Mouse (Mus musculus): ENCODE measurements around the gene Ap1m2.
"Not testable (repeated sequence)": the region's sequence is repeated elsewhere in the genome, so short reads cannot be mapped to it uniquely, and the experiment has no call there.

Gene Ap1m2

DNA sequence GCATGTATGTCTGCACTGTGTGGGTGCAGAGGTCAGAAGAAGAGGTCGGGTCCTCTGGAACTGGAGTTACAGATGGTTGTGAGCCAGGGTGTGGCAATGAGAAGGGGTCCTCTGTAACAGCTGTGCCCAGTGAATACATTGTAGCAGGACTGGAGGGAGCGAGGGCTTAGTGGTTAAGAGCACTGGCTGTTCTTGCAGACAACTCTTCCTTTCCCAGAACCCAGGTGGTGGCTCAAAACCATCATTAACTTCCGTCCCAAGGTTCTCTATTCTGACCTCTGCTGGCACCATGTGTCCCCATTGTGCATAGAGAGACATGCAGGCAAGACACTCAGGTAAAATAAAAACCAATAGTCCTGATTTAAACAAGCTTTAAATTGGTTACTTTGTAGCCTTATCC, 15.4 kb upstream of the Ap1m2 start:
- no peak for DNase-seq

DNA sequence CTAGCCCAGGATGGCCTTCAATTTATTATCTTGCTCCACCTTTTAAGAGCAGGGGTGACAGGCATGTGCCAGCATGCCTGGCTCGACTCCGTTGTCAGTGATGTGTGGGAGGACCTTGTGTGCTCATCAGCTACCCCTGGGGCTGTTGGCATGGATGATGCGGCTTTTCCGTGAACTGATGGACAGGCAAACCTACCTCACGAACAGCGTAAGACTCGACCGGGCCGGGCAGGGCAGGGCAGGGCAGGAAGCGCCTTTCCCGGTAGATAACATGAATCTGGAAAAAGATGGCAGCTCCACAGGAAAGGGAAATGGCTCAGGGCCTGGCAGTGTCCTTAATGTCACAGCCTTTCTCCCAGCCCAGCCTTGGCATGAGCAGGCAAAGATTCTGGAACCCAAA, 12.1 kb upstream of the Ap1m2 start:
- DNase-seq, result peak; percentile 26 to 34

DNA sequence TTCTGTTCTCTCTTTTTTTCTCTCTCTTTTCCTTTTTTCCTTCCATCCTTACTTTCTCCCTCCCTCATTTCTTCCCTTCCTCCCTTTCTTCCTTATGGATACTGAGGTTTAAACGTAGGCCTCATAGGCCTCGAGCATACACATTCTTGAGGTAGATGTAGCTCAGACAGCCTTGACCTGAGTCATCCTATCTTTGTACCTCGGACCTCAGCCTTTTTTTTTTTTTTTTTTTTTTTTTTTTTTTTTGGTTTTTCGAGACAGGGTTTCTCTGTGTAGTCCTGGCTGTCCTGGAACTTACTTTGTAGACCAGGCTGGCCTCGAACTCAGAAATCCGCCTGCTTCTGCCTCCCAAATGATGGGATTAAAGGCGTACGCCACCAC, 10.8 kb upstream of the Ap1m2 start:
- not testable (repeated sequence) for DNase-seq

DNA sequence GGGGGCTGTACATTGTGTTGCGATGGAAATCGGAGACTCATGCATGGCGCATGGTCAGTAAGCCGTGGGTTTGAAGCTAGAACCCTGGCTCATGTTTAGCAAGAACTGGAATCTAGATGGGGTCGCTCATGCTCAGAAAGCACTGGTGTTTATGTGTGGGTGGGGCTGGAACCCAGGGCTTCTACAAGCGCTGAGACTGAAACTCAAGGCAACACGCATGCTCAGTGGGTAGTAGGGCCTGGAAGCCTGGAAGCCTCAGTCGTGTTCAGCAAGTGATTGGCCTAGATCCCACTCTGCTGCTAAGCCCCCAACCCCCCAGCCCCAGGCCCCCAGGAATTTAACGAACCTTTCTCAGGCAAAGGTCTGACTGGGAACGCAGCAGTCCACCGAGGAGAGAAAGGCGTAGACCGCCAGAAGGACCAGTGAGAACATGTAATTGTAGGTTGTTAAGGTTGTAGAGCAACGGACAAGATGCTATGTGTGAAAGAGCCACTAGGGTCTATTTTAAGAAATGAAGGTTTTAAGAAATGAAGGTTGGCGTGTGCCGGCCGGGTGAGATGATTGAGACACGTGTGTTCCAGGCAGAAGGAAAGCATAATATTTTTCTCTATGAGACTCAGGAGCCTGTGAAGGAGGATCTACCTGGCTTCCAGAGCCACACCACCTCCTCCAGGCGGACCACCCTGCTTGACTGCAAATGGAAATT, 10.2 kb upstream of the Ap1m2 start:
- peak in 1 of 2 experiments; percentile 29 for DNase-seq

DNA sequence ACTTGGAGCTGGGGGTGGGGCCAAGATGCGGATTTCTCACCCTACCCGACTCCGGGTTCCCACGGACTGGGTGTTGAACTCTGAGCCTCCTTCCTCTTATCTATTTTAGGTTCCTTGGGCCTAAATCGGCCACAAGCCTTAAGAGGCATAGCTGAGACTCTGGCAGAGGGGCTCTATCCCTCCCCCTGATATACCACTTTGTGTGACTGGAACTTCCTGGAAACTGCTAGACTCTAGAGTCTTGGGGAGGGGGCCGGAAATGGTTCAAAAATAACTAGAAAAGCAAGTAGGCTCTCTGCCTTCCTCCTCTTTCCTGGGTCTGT, 9.3 kb upstream of the Ap1m2 start:
- DNase-seq, result no peak

DNA sequence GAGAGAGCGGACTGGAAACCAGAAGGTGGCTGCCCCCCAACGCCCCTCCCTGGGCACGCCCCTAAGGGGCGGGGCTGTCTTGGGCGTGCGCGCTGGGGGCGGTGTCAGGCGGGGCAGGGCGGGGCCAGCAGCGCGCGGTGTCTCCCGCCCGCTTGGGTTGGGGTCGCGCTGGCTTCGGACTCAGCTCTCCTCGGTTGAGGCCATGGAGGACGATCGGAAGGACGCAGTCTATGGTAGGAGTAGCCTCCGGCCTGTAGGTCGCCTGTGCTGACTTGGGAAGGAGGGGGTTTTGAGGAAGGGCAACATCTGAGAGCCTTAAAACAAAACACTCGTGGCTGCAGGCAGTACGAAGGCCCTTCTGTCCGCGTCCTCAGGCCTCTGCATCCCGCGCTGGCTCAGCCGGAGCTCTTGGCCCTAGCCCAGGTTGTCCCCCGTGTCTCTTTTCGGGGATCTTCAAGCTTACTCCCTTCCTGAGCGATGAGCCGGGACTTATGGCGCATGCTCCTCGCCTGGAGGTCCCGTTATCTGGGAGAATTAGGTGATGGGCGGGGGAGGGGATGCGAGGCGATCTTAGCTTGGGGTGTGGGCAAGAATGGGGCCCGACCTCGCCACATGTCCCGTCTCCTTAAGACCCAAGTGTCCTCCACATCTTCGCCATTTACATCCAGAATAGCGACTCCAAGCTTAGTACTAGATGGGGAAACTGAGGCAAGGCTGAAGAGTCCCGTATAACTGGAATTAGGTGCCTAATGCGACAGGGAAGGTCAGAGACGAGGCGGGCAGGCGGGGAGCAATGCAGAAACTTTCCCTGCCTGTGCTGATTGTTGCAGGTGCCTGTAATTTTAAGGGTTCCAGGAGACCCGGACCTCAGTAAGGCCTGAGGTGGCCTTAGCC, 8.7 kb upstream of the Ap1m2 start, which contains the start of gene Slc44a2:
Gene Slc44a2 (plus strand): TSS at position 80 of the 894 bp plus-strand sequence.
- peak; percentile 87 to 91 for DNase-seq

DNA sequence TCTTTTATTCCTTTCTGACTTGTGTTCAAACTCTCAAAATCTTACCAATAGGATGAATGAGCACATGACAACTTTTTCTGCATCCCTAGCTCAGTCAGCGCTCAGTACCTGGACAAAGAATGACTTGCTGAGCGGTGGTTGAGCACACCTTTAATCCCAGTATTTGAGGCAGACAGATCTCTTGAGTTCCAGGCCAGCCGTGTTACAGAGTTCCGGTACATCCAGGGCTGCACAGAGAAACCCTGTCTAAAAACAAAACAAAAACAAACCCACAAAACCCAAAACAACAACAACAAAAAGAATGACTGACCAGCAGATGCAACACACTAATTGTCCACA, 8.1 kb upstream of the Ap1m2 start:
- DNase-seq, result no peak

DNA sequence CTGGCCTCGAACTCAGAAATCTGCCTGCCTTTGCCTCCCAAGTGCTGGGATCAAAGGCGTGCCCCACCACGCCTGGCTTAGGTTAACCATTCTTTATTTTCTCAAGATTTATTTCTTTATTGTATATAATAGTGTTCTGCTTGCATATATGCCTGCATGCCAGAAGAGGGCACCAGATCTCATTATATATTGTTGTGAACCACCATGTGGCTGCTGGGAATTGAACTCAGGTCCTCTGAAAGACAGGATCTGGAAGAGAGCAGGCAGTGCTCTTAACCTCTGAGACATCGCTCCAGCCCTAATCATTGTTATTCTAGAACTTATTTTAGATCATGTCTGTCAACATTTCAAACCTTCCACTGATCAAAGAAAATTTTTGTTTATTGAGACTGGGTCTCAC, 7.4 kb upstream of the Ap1m2 start:
- DNase-seq, result no peak

DNA sequence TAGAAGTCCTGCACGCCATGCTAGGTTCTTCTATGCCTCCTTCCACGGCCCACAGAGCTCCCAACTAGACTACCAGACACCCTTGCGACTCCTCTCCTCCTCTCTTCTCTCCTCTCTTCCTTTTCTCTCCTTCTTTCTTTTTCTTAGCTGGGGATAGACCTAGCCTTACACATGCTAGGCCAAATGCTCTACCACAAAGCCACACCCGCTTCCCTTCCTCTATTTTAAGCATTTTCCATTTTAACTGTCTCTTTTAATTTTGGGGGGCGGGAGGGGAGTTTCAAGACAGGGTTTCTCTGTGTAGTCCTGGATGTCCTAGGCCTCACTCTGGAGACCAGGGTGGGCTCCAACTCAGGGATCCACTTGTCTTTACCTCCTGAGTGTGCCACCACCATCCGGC, 6.7 kb upstream of the Ap1m2 start:
- no peak for DNase-seq

DNA sequence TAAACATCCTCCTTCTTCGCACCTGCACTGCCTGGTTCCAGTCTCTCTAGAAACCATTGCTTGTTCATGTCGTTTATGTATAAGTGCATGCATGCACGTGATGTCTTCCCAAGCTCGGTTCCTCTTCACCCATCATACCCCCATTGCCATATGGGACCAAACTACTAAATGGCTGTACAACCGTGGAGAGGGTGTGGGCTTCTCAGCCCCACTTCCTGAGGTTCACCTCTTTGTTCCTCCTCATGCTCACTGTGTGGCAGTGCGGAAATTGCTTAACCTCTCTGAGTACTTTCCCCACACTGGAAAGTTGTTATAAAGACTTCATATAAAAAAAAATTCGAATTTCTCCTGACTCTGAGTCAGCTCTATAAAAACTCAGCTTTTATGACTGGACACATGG, 4.6 kb upstream of the Ap1m2 start:
- no peak for DNase-seq

DNA sequence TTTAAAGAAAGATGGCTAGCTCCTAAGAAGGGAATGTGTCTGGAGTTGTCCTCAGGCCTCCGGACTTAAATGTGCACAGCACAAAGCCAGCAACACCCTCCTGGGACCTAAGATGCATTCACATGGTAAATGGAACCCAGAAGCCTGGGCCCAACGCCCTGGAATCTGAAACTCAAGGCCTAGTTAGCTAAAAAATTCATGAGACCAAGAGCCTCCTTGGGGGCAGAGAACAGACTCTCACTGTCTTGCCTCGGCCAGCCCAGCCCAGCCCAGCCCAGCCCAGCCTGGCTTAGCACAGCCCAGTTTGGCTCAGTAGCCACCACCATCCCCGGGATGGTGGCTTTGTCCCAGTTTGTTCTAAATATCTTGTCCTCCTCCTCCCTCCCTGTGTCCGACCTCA, 3.3 kb upstream of the Ap1m2 start:
- DNase-seq, result no peak

DNA sequence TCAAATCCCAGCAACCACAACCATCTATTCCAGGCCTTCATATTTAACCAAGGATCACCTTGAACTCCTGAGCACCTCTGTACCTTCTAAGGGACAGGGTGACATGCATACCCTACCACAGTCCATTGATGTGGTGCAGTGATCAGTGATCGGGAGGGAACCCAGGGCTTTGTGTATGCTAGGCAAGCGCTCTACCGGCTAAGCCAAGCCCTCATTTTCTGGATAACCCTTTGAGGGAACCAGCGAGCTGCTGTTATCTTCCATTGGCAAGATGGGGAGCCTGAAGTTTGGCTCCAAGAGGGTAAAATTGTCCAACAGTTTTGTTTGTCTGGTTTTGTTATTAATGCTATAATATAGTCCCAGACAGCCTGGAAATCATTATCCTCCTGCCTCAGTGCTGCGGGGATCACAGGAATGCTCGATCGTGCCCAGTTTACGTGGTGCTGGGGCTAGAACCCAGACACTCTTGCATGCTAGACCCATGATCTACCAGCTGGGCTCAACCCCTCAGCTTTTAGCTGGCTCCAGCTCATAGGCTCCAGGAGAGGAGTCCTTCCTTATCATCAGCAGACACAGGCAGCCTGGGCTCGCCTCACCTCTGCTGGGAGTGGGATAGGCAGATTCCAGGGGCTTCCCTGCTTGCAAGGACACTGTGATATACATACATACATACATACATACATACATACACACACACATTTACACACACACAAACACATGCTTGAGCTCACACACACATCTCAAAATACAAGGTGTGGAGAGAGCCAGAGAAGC, 2.4 kb upstream of the Ap1m2 start:
- DNase-seq, result no peak

DNA sequence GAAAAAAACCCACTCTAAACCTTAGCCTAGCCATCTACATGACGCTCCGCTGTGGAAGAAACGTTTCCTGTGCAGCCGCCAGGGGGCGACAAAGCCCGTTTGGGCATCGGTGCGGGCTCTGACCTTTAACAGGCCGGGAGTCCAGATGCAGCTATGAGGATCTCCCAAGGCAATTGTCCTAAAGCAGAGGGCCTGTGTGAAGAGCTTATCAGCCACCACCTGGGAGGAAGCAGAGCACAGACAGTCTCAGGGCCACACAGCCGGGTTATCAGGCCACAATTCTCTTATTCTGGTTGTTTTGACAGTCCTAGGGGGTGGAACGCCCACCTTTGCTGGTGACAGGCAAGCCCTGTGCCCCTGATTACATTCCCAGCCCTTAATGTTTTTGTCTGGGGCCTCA, 1.3 kb upstream of the Ap1m2 start:
- peak; percentile 95 for DNase-seq

DNA sequence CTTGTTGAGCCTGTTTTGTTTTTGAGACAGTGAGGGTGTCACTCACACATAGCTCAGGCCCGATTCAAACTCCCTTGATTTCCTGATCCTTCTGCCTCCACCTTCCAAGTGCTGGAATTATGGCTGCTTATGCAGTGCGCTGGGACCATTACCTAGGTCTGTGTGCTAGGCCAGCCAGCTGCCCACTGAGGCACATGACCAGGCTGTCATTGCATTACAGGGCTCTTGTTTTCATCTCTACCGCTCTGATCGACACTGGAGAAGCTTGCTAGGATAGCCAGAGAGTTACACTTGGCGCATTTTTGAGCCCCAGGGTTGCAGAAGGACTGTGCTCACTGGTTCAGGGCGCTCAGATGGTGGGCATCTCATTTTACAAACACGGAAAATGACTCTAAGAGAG, 442 bp downstream of the Ap1m2 start:
- DNase-seq, result no peak

DNA sequence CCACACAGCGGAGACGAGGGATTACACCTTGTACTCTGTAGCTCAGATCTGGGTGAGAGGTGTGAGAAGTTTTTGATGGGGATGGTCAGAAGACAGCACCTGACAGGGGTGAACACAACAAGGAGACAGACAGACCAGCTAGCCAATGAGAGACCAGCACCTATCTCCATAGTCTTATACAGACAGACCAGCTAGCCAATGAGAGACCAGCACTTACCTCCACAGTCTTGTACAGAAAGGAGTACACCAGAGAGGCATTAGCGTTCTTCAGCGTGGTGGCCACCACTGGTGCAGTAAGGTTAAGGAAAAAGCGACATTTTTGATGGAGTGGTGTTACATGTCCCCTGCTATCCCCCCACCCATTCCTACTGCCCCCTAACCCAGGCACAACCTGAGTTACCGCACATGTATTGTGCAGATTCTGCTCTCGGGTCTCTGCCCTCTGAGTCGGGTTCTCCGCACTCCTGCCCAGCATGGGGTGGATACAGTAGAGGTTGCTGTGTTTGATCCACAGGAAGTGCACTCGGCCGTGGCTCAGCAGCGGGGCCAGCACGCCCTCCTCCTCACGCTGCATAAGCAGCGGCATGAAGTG, 2.9 kb downstream of the Ap1m2 start:
- DNase-seq, result no peak

DNA sequence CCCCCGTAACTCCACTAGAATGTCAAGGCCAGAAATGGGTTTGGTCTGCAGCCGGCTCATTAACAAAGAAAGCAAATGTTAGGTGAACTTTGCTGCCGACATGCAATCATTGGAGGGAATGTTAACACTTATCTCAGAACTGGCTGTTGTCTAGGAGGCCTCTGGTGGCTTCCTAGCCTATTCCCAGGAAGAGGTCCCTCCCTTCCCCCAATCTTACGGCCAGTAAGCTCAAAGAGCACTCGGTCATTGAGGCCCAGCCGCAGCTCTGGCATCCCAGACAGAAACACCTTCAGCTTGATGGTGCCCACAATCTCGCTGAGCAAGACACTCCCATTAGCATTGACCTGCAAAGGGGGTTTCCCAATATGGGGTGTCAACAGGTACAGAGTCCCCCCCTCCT, 7.1 kb downstream of the Ap1m2 start:
- DNase-seq, result no peak

DNA sequence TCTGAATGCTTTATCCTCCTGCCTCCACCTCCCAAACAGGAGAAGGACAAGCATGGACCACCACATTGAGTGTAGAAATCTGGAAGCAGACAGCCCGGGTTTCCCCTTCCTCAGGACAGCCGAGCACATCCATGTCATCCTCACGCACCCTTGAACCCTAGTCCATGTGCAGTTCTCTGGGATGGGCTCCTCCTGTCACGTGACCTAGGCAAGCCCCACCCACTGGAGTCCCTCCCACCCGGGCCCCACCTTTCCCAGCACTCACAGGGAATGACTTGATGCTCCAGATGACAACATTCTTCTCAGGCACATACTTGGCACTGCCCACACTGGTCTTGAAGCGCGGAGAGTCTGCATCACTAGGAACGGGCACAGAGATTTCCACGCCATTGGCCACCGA, 13.1 kb downstream of the Ap1m2 start:
- DNase-seq, result no peak

DNA sequence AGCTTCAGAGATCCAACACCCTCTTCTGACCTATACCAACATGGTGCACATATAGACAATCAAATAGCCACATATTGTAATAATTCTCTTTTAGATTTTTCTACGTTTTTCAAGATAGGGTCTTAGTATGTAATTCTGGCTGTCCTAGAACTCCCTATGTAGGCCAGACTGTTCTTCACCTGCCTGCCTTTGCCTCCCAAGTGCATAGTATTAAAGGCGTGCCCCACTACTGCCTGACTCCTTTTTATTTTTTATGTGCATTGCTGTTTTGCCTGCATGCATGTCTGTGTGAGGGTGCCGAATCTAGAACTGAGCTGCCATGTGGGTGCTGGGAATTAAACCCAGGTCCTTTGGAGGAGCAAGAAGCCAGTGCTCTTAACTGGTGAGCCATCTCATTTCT, 19.9 kb downstream of the Ap1m2 start:
- no peak for DNase-seq

DNA sequence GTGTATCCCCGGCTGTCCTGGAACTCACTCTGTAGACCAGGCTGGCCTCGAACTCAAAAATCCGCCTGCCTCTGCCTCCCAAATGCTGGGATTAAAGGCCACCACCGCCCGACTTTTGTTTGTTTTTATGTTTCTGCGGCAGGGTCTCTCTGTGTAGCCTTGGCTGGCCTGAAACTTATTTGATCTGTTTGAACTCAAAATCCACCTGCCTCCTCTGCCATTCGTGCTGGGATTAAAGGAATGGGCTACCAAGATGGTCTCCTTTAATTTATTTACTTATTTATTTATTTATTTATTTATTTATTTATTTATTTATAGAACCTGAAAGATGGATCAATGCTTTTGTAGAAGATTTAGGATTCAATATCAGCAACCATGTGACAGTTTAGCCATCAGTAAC, 20.3 kb downstream of the Ap1m2 start:
- not testable (repeated sequence) for DNase-seq

DNA sequence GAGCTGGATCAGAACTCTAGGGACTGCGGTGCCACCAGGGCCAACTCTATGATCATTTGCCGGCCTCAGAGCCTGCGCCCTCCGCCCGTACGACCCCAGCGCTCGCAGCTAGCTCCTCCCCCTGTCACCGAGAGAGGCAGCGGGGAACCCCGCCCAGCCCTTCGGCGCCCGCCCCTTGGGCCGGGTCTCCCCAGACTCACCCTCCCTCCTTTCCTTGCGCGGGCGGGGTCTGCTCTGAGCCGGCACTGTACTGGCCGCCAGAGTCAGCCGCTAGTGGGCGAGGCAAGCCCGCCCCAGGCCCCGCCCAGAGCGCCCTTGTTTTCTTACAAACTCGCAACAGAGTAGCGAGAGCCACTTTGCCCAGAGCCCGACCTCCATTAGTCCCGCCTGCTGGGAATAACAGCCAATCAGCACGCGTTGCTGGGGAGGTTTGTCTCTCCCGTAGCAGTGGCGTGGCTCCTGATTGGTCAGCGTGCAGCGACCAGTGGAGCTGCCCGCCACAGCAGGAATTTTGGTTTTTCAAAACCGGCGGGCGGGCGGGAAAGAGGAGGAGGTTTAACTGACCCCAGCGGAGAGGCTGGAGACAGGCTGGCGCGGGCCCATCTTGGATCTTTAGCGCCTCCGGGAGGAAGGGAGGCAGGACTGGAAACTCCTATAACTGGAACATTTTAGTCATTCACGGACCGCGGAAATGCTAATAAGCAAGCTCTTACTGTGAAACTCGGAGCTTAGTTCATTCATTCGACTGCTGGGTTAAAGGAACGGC, 20.9 kb downstream of the Ap1m2 start, which contains the start of gene Cdkn2d:
Gene Cdkn2d (minus strand): TSS at position 386 of the 766 bp plus-strand sequence.
- DNase-seq, result peak; percentile 100

DNA sequence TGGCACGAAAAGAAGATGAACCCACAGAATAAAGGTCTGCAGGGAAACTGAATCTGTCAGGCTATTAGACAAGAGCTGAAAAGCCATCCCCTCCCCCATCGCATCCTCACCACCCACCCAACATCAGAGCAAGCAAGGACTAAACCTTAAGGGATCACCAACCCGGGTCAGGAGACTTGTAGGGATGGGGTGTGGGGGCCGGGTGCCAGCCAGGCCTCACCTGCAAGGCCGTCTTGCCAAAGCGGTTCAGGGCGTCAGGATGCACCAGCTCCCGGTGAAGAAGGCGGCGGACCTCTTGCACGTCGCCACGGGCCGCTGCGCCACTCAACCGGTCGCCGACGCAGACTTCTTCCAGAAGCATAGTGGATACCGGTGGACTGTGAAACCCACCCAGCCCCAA, 21.5 kb downstream of the Ap1m2 start:
- peak in 1 of 2 experiments; percentile 71 for DNase-seq

DNA sequence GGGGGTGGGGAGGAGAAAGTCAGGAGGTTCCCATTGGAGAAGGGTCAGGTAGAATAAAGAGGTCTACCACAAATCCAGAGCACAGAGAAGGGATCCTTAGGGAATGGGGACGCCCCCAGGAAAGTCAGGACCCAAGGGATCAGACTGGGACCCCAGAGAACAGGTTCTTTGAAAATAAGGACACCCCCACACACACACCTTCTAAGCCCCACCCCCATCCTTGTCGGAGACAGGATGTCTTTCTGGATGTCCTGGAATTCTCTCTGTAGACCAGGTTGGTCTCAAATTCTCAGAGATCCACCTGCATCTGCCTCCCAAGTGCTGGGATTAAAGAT, 22.8 kb downstream of the Ap1m2 start:
- no peak for DNase-seq
